Mouse (Mus musculus): ENCODE measurements around the gene Fam228b.

- no peak for TF ChIP-seq CTCF (IDR thresholded peaks at IDR 0.05; ENCODE audit: low read depth, low read length)
- no peak for TF ChIP-seq TAL1 (conservative IDR thresholded peaks at IDR 0.05; ENCODE audit: low read depth, low read length)
These were observed 15.4 kb upstream of the Fam228b start for GRCm38 (mm10) chr12:4784466-4784865.
